Mouse (Mus musculus) ovary, postnatal 10 days (tissue): ENCODE data around the gene Lin7b.

Experiments used
- DNase-seq: peaks from one replicate; pipeline ENCODE4 v3.0.0; 2022; ENCODE audit warnings: low spot score

The Lin7b gene

DNA sequence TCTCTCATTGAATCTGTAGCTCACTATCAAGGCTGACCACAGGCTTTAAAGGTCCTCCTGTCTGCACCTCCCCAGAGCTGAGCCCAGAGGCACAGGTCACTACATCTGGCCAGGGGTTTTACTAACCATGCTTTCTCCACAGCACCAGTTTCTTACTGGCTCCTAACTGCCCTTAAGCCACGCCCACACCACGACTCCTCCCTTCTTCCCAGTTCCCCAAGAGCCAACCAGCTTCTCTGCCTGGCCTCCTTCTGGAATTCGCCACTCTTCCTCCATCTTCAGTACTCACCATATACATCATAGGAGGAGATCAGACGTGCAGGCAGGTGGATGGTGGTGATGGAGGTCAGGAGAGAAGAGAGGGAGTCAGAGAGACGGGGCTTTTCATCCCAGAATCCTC lies 17.3 kb downstream of the Lin7b start:
- no peak for DNase-seq

GRCm38 (mm10) chr7:45346905-45347304 lies 23.5 kb downstream of the Lin7b start:
- DNase-seq, result no peak

DNA sequence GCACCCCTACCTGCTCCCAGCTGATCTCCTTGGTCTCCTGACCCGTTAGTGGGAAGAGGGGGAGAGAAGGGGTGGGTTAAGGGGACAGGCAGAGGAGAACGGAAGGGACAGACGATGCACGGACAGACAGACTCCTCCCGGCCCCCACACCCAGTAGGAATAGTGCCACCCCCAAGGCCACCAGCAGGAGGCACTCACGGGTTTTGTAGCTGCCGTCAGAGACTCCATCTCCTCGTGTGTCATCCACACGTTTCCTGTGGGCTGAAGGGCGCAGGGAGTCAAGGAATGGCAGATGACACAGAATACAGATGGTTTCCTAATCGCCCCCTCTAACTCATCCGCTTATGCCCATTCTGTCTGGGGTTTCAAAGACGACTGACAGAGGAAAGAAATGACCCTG lies 26.8 kb downstream of the Lin7b start:
- DNase-seq, result no peak

- no peak for DNase-seq
These were observed 28.3 kb downstream of the Lin7b start for GRCm38 (mm10) chr7:45342081-45342480.

DNA sequence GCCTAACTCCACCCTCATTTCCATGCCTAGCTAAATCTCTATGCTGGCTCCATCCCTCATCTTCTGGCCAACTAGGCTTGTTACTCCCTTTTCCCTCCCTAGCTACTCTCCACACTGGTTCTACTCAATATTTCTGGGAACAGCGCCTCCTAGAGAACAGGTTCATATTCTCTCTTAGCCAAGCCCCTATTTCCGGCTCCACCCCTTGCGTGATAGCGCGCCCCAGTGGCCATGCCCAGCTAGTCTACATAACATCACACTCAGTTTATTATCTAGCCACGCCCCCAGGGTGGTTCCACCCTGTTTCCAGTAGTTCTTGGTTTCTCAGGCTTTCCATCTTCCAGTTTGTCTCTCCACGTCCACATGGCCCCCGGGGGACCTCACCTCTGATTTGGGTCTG lies 29.1 kb downstream of the Lin7b start:
- DNase-seq, result peak; percentile 31

GRCm38 (mm10) chr7:45340669-45341068 lies 29.7 kb downstream of the Lin7b start:
- DNase-seq, result no peak

DNA sequence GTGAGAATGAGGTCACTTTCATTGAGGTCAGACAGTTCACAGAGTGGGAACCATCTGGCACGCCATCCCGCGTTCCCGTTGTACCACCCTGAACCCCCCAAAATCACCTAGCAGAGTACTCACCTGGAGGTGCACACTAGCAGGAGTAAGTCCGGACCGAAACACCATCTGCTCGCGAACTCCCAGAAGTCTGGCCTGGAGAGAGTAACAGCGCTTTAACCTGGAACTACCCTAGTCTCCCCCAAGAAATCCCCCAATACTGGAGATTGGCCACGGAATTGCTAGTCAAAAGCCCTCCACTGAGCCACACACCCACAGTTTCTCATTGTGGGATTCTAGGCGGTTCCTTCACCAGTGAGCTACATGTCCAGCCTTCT lies 30.3 kb downstream of the Lin7b start:
- DNase-seq, result no peak

DNA sequence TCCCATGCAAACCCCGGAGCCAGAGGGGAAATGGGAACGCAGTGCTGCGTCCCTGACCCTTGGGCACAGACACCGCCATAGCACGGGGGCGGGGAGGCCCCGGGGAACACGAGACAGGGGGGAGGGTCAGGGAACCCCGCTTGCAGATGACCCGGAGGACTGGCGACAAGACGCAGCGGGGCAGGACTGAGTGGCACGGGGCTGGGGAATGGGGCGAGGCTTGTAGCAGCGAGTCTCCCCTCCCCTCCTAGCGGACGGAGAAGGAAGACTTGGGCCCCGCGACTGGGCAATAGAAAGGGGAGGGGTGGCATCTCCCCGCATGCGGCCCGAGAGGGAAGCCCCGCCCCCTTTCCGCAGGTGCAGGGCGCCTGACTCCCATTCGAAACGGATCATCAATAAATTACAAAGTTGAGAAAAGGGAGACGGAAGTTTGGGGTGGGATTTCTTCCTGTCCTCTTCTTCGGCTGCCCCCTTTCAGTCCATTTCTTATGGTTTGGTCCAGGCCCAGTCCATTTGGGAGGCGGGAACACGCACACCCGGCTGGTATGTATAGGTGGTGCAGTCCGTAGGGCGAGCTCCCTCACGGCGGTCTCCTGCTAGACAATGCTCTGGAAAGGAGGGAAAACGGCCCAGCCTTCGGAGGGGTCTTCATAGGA lies 30.8 kb downstream of the Lin7b start:
- DNase-seq, result peak; percentile 64

DNA sequence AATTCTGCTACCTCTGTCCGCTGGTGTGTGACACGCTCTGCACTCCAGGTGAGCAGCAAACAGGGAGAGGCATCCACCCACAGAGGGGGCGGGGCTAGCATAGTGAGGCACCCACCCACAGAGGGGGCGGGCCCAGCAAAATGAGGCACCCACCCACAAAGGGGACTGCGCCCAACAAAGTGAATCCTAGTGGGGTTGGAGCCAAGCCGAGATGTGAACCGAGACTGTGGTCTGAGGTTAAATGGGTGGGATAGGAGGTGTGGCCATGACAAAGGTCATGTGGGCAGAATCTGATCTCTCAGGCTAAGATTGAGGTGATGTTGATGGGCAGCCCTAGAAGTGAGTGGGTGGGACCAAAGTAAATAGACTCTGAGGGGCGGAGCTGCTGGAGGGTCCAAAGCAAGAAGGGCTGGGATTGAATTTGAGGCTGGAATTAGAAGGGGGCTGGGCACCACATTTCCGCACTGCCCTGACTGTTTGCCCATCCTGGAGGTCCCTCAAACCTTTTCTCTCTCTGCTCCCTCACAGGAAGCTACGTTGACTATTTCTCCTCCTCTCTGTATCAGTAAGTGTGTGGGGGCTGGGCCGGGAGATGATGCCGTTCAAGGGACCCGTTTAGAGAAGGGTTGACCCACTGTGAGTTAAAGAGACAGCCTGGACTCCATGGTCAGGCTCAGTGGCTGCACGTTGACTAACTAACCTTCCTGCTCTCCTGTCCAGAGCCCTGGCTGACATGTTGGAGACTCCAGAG lies 32.0 kb downstream of the Lin7b start:
- DNase-seq, result no peak

- DNase-seq, result no peak
These were observed 32.9 kb downstream of the Lin7b start for GRCm38 (mm10) chr7:45337469-45337868.

GRCm38 (mm10) chr7:45336319-45336718 lies 34.1 kb downstream of the Lin7b start:
- DNase-seq, result no peak

- no peak for DNase-seq
These were observed 35.3 kb downstream of the Lin7b start, which contains the start of gene Hrc for GRCm38 (mm10) chr7:45335056-45335455. Gene Hrc (plus strand): TSS chr7:45335290.

GRCm38 (mm10) chr7:45334605-45335004 lies 35.8 kb downstream of the Lin7b start:
- DNase-seq, result no peak

DNA sequence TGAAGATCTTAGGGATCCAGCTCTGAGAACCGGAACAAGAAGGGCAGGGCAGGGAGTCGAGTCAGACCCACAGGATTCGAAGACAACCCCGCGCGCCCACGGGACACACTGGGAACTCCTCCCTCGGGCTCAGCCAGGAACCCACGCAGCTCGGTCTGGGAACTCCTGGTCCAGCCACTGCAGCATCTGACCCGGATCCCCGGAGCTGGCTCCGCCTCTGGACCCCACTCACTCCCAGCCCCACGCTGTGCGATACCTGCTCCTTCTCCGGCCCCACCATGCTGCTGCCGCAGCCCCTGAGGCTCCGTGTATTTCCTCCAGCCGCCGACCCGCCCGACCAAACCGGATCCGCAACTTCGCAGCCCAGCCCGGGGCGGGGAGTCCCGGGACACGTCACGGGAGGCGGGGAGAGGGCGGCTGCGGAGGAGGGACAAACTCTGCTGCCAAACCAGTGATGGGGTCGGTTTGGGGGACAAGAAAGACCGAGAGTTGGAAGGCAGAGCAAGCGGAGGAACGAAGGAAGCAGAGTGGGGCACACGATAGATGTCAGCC lies 36.9 kb downstream of the Lin7b start, which contains the start of gene Trpm4:
TSS of gene Trpm4 (minus strand) at position 350 of the 552 bp plus-strand sequence.
- DNase-seq, result peak; percentile 75

- DNase-seq, result no peak
These were observed 37.5 kb downstream of the Lin7b start for GRCm38 (mm10) chr7:45332685-45333425.

DNA sequence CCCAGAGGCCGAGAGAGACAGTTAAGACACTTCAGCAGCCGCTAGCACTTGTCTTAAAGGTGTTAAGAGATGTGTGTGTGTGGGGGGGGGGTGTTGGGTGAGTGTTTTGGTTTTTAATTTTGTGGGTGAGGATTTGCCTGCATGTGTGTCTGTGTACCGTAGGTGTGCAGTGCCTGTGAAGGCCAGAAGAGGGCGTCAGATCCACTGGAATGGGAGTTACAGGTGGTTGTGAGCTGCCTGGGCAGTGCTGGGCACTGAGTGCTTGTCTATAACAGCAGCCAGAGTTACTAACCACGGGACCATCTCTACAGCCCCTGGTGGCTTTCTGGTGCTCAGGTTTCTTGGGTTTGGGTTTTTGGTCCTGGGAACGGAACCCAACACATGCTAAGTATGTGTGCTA lies 38.9 kb downstream of the Lin7b start:
- no peak for DNase-seq

GRCm38 (mm10) chr7:45328841-45329475 lies 41.4 kb downstream of the Lin7b start:
- no peak for DNase-seq

- DNase-seq, result no peak
These were observed 44.6 kb downstream of the Lin7b start for GRCm38 (mm10) chr7:45325800-45326199.

DNA sequence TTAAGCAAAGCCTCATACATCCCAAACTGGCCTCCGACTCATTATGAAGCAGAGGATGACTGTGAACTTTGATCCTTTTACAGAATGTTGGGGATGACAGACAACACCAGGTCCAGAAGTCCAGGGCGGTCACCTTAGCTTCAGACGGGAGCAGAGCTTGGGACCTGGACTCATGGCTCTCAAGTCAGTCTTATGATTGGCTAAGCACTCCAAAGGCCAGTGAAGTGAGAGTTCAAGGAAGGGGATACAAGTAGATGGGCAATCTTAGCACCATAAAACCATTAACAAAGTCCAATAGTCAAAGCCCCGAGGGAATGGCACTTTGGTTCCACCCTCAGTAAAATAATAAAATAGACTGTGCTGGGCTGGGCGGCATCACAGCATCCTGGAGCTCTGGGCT lies 47.3 kb downstream of the Lin7b start:
- no peak for DNase-seq

DNA sequence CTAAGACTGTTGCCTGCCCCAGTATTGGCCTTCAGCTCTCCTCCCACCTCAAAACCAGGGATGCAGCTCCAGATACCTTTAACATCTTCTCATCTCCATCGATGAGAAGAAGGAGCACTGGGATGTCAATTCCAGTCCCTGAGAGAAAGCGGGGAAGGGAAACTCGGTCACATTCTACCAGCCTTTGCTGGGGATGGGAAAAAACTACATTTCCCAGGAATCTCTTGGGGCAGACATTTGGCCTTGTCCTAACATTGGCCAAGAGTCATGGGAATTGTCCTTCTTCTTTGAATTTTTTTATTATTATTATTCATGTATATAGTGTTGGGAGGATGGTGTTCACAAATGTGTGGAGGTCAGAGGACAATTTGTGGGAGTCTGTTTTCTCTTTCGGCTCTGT lies 48.1 kb downstream of the Lin7b start:
- DNase-seq, result no peak
